Mouse (Mus musculus) midbrain, embryonic 13.5 days (tissue): ENCODE data around the gene Gm39566. TPM values are rescaled to one million over a fixed set of nuclear protein-coding genes. Genes with fewer than 3 reads are reported as not detected.
A peak's percentile ranks its signal among the peaks of the same experiment; 100 is the strongest.
"Not testable (repeated sequence)": the region's sequence is repeated elsewhere in the genome, so short reads cannot be mapped to it uniquely, and the experiment has no call there.

ENCODE experiments used
- ATAC-seq: fragments of 200-750 bp; cut with Nextera tagmentation; 2 replicates; pipeline ENCODE4 v1.8.0; 2017; ENCODE audit warnings: mild to moderate bottlenecking, moderate TSS enrichment, moderate library complexity
- H3K27ac ChIP-seq: fragments of 300-500 bp; sonication (generic); 2 replicates; pipeline ENCODE4 v1.5.1; 2015; ENCODE audit warnings: inconsistent platforms, mild to moderate bottlenecking, moderate library complexity
- H3K27me3 ChIP-seq: fragments of 300-500 bp; sonication (generic); 2 replicates; pipeline ENCODE4 v1.6.1; 2015; ENCODE audit warnings: mild to moderate bottlenecking, inconsistent platforms
- H3K36me3 ChIP-seq: fragments of 300-500 bp; sonication (generic); 2 replicates; pipeline ENCODE4 v1.6.1; 2015; ENCODE audit warnings: mild to moderate bottlenecking, inconsistent platforms
- H3K4me1 ChIP-seq: fragments of 300-500 bp; sonication (generic); replicated peaks from 2 replicates; pipeline ENCODE4 v1.6.1; 2015; ENCODE audit warnings: inconsistent platforms
- H3K4me2 ChIP-seq: fragments of 300-500 bp; sonication (generic); replicated peaks from 2 replicates; pipeline ENCODE4 v1.6.1; 2015; ENCODE audit warnings: moderate library complexity, mild to moderate bottlenecking, inconsistent platforms
- H3K4me3 ChIP-seq: fragments of 300-500 bp; sonication (generic); replicated peaks from 2 replicates; pipeline ENCODE4 v1.5.1; 2015; ENCODE audit warnings: mild to moderate bottlenecking, inconsistent platforms
- H3K9ac ChIP-seq: fragments of 300-500 bp; sonication (generic); replicated peaks from 2 replicates; pipeline ENCODE4 v1.6.1; 2015; ENCODE audit warnings: mild to moderate bottlenecking, inconsistent platforms
- H3K9me3 ChIP-seq: fragments of 300-500 bp; sonication (generic); 2 replicates; pipeline ENCODE4 v1.6.1; 2016; ENCODE audit warnings: mild to moderate bottlenecking, inconsistent platforms
- WGBS: fragments of 180-500 bp; shearing (Covaris S2); methylation state at CpG from one replicate; pipeline ENCODE4 v1.1.7; 2015; 5-methylcytosine and 5-hydroxymethylcytosine counted together
- polyA plus RNA-seq: library from polyadenylated mRNA; unstranded; fragments of >200 nt; fragmentation: Nextera tagmentation; extraction: Ambion mirVana; gene quantifications from 2 replicates; pipeline ENCODE4 v1.2.1, GENCODE M21; 2015

Gene Gm39566
- polyA plus RNA-seq: not detected in 2 replicates

DNA sequence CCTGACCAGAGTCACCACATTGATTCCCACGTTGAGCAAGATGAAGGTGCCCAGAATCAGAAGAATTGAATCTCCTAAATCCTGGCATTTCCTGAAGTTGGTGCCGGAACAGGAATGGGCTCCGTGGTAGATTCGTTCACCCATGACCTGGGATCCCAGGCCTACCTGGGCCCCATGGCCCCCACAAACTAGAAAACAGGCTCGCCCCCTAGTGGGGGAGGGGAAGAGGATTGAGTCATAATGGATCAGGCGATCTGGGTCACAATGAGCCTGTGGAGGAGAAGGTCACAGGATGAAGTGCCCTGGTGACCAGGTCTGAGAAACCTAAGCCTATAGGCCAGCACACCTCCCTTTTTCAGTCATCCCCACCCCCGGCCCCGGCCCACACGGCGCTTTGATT is at the start of gene Gm39566:
Gene Gm39566, minus strand, starts transcription at position 144 of the 400 bp plus-strand sequence.
- H3K4me1 ChIP-seq: no peaks in the 10 kb centered on the region
- H3K27me3 ChIP-seq: no peaks in the 10 kb centered on the region
- H3K36me3 ChIP-seq: no peaks in the 10 kb centered on the region
- peaks cover 5% of the 10 kb centered on the region; the same call in 1 of the 2 replicates for H3K9me3 ChIP-seq
- WGBS: 62% methylated on average over 10 of the region's 10 CpGs
- ATAC-seq: no peak
- H3K4me2 ChIP-seq: no peak within 1 kb of the TSS
- H3K9ac ChIP-seq: no peak within 1 kb of the TSS
- H3K4me3 ChIP-seq: no peak within 1 kb of the TSS
- H3K27ac ChIP-seq: no peak within 1 kb of the TSS

DNA sequence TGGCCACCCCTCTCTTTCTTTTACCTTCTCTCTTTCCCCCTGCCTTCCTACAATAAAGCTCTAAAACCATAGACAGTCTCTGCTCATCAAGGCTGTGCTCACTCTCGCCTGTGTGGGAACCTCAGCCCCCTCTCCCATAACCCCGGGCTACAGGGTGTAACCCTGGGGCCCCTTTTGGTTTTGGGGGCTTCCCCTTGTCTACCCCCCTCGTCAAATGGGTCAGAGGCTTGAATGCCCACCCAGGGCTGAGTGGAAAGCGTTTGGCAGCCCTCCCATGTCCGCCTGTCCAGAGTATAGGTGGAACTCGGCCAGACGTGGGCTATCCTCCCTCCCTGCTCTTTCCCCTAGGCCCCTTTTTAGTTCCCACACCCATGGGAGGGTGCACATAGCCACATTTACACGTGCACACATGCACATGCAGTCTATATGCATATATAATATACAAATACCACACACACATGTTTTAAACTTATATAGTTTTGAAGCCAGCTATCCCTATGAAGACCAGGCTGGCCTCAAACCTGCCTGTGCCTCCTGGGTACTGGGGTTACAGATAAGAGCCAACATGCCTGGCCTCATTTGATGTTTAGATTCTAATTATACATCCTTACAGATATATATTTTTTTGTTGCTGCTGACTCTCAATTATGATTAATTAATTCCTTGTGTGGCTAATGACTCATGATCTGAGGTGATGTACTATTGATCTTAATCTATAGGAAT is 49.2 kb upstream of the Gm39566 start:
- WGBS: 68% methylated on average over 8 of the region's 8 CpGs
- Histone ChIP-seq H3K9me3 (no peaks in the 10 kb centered on the region), H3K4me1 (no peaks in the 10 kb centered on the region), H3K9ac (no peak overlapping the region), H3K27me3 (peaks cover 4% of the 10 kb centered on the region), H3K36me3 (no peaks in the 10 kb centered on the region), H3K27ac (no peak overlapping the region), H3K4me3 (no peak overlapping the region), H3K4me2 (no peak overlapping the region)
- no peak for ATAC-seq

DNA sequence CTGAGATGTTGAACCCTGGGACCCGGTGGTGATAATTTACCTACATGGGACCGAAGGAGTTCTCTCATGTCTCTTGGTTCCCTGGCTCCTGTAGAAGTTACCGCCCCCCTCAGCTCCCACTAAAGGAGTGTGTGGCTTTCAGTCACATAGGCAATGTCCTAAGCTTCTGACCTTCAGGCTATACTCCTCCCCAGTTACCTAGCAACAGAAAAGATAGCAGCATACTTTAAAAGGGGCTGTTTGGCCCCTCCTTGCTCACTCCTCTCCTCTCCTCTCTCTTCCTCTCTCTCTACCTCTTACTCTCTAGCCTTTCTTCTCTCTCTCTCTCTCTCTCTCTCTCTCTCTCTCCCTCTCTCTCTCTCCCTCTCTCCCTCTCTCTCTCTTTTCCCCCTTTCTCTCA is 48.6 kb upstream of the Gm39566 start:
- not testable (repeated sequence) for H3K9ac ChIP-seq, ATAC-seq, H3K9me3 ChIP-seq, H3K36me3 ChIP-seq, H3K27ac ChIP-seq, H3K4me2 ChIP-seq, H3K27me3 ChIP-seq, H3K4me3 ChIP-seq, H3K4me1 ChIP-seq
- WGBS: 87% methylated on average over 3 of the region's 3 CpGs

DNA sequence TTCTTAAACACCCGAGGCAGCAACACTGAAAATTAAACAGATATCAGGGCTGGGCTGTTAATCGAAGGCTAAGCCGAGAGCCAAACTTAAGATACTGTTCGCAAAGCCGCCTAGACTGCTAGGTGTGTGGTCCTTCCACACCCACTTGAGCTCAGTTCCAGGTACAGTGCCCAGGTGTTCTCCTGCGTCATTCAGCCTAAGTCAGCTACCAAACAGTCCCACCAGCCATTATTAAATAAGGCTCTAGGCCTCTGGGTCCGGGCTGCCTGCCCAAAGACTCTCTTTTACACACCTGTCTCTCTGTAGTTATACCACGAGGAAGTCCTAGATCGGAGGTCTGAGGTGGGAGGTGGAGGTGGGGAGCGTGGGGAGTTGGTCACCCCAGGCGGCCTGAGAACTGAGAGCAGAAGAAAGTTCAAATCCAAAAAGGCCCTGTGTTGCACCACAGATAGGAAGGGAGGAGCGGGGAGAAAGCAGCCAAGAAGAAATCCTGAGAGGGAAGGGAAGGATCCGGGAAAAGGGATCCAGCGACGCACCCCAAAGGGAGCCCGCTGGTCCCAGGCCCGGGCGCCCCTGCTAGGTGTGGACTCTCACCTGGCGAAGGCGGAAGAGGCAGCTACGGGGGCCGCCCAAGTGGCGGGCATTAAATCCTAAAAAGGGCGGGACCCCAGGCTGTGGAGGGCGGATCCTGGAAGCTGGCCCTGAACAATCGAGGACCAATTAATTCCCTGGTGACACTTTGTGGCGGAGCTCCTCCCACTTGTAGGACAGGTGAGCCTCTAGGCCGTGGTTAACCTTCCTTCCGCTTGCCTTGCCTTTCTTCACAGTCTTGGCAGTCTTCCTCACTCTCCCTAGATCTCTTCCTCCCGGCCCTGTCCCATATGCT is 43.3 kb upstream of the Gm39566 start, which contains the start of gene Tnk1:
Gene Tnk1, minus strand, starts transcription at position 618 of the 886 bp plus-strand sequence.
- Histone ChIP-seq H3K9me3 (no peaks in the 10 kb centered on the region), H3K4me3 (no peak within 1 kb of the TSS), H3K36me3 (no peaks in the 10 kb centered on the region), H3K4me2 (no peak within 1 kb of the TSS), H3K4me1 (0 out of 2 replicates have a peak, but pooled peaks cover 5% of the 10 kb centered on the region), H3K9ac (no peak within 1 kb of the TSS), H3K27ac (no peak within 1 kb of the TSS), H3K27me3 (peaks cover 24% of the 10 kb centered on the region)
- no peak for ATAC-seq
- WGBS: 21% methylated on average over 30 of the region's 30 CpGs

DNA sequence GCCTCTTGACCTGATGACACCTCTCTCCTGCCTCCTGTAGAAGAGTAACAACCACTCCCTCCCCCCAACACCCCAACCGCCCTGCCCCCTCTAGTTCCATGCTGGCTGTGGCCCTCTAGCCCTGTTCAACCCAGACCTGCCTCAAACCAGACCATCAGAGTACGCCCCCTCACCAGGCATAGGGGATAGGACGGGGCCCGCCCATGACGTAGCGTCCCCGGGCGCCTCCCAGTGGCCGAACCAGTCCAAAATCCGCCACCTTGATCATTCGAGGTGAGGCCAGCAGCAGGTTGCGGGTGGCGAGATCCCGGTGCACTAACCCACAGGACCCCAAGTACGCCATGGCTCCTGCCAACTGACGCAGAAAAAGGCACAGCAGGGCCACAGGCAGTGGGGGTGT is 40.2 kb upstream of the Gm39566 start:
- WGBS: 15% methylated on average over 16 of the region's 16 CpGs
- no peak overlapping the region for H3K27ac ChIP-seq
- peak; percentile 70 for ATAC-seq
- peaks cover 16% of the 10 kb centered on the region for H3K36me3 ChIP-seq
- peaks cover 9% of the 10 kb centered on the region; the same call in 1 of the 2 replicates for H3K4me1 ChIP-seq
- H3K9ac ChIP-seq: no peak overlapping the region
- no peaks in the 10 kb centered on the region for H3K9me3 ChIP-seq
- H3K4me2 ChIP-seq: peak overlapping the region; percentile 1; the same call in 1 of the 2 replicates
- peaks cover 24% of the 10 kb centered on the region for H3K27me3 ChIP-seq
- no peak overlapping the region for H3K4me3 ChIP-seq

- Histone ChIP-seq H3K4me1 (peaks cover 15% of the 10 kb centered on the region; the same call in 1 of the 2 replicates), H3K36me3 (peaks cover 23% of the 10 kb centered on the region), H3K27me3 (peaks cover 21% of the 10 kb centered on the region), H3K27ac (no peak overlapping the region), H3K9me3 (no peaks in the 10 kb centered on the region), H3K4me3 (no peak overlapping the region), H3K4me2 (no peak overlapping the region), H3K9ac (no peak overlapping the region)
- ATAC-seq: no peak
- 88% methylated on average over 10 of the region's 10 CpGs for WGBS
These were observed 39.6 kb upstream of the Gm39566 start for GRCm38 (mm10) chr11:69854680-69855079.

GRCm38 (mm10) chr11:69853994-69854393 is 38.9 kb upstream of the Gm39566 start:
- no peak for ATAC-seq

DNA sequence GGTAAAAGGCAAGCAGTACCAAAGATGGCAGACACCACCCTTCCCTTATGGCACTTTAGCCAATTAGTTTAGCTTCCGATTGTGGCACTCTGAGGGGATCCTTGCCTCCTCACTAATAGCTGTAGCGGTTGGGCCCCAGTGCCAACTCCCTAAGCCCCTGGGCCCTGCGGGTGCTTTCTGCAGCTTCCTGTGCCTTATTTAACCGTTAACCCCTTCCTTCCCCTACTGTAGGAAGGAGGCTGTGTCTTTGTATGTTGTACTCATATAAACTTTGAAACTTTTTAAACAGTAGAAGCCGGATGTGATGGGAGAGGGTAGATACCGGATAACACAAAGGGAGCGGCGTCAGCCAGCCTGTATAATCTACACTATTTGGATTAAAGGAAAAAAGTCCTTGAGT is 35.7 kb upstream of the Gm39566 start:
- Histone ChIP-seq H3K4me3 (no peak overlapping the region), H3K27ac (no peak overlapping the region), H3K9ac (no peak overlapping the region), H3K9me3 (no peaks in the 10 kb centered on the region), H3K4me2 (no peak overlapping the region), H3K36me3 (peaks cover 43% of the 10 kb centered on the region), H3K4me1 (peaks cover 38% of the 10 kb centered on the region), H3K27me3 (no peaks in the 10 kb centered on the region)
- ATAC-seq: no peak
- 81% methylated on average over 8 of the region's 8 CpGs for WGBS

More at GRCm38 (mm10) chr11:69853994-69854393, 38.9 kb upstream of the Gm39566 start:
- peaks cover 30% of the 10 kb centered on the region for H3K36me3 ChIP-seq
- peak overlapping the region; percentile 30; the same call in 1 of the 2 replicates for H3K27ac ChIP-seq
- no peak overlapping the region for H3K4me3 ChIP-seq
- peaks cover 17% of the 10 kb centered on the region for H3K27me3 ChIP-seq
- no peak overlapping the region for H3K9ac ChIP-seq
- WGBS: 70% methylated on average over 7 of the region's 7 CpGs
- no peak overlapping the region for H3K4me2 ChIP-seq
- H3K4me1 ChIP-seq: peaks cover 17% of the 10 kb centered on the region
- H3K9me3 ChIP-seq: no peaks in the 10 kb centered on the region

- peaks cover 40% of the 10 kb centered on the region for H3K4me1 ChIP-seq
- H3K4me3 ChIP-seq: no peak overlapping the region
- H3K36me3 ChIP-seq: peaks cover 43% of the 10 kb centered on the region
- no peak overlapping the region for H3K27ac ChIP-seq
- no peaks in the 10 kb centered on the region for H3K27me3 ChIP-seq
- no peak for ATAC-seq
- H3K9ac ChIP-seq: no peak overlapping the region
- WGBS: 93% methylated on average over 15 of the region's 15 CpGs
- H3K9me3 ChIP-seq: no peaks in the 10 kb centered on the region
- H3K4me2 ChIP-seq: no peak overlapping the region
These were observed 34.8 kb upstream of the Gm39566 start for GRCm38 (mm10) chr11:69849884-69850283.

- no peaks in the 10 kb centered on the region for H3K9me3 ChIP-seq
- no peak overlapping the region for H3K27ac ChIP-seq
- H3K9ac ChIP-seq: no peak overlapping the region
- H3K4me2 ChIP-seq: no peak overlapping the region
- H3K27me3 ChIP-seq: no peaks in the 10 kb centered on the region
- WGBS: 93% methylated on average over 9 of the region's 9 CpGs
- peaks cover 40% of the 10 kb centered on the region for H3K4me1 ChIP-seq
- no peak for ATAC-seq
- H3K4me3 ChIP-seq: no peak overlapping the region
- peaks cover 43% of the 10 kb centered on the region for H3K36me3 ChIP-seq
These were observed 34.0 kb upstream of the Gm39566 start for GRCm38 (mm10) chr11:69849128-69849527.

DNA sequence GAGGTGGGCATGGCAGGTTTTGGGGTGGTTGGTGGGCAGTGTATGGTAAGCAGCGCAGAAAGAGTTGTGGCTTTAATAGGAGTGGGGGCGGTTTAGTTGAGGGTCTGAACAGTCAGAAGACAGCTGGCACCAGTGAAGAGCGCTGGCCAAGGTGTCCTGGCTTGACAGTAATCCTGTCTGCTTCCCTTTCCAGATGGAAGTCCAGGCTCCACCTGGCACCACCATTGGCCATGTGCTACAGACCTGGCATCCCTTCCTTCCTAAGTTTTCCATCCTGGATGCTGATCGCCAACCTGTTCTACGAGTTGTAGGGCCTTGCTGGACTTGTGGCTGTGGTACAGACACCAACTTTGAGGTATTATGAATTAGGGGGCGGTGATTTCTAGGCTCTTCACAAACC is 32.9 kb upstream of the Gm39566 start:
- Histone ChIP-seq H3K4me2 (peak overlapping the region; percentile 70), H3K9me3 (no peaks in the 10 kb centered on the region), H3K27me3 (no peaks in the 10 kb centered on the region), H3K4me1 (peaks cover 40% of the 10 kb centered on the region), H3K4me3 (peak overlapping the region; percentile 78), H3K9ac (peak overlapping the region; percentile 89; the same call in 1 of the 2 replicates), H3K27ac (no peak overlapping the region), H3K36me3 (peaks cover 43% of the 10 kb centered on the region)
- 99% methylated on average over 6 of the region's 6 CpGs for WGBS
- ATAC-seq: no peak
